In genomic region chr8:124070363-124071324, GRCm38 (mm10) we compare ENCODE assay signal across 8 mouse cellular contexts. TPM values are rescaled to one million over a fixed set of nuclear protein-coding genes. Genes with fewer than 3 reads are reported as not detected.
DNase-seq lines count a peak whose midpoint lies in the region; ATAC-seq and TF ChIP-seq lines count a peak whose summit lies in the region.

No protein-coding gene starts in this region.

- no peaks in the 10 kb centered on the region for H3K9me3 ChIP-seq in heart, embryonic 16.5 days (replicated peaks; ENCODE audit: control insufficient read depth, low read length)
- no peaks in the 10 kb centered on the region for H3K9me3 ChIP-seq in limb, embryonic 12.5 days

- ATAC-seq in heart, embryonic 16.5 days (replicated peaks; ENCODE audit: extremely low read depth, insufficient read depth, low FRiP score): peak; percentile 64; the same call in 1 of the 2 replicates
- no peak for ATAC-seq in limb, embryonic 12.5 days (ENCODE audit: insufficient number of reproducible peaks, insufficient read depth, low FRiP score, low TSS enrichment, low read depth)
- ATAC-seq in monocyte, adult 5-6 weeks (replicated peaks; ENCODE audit: insufficient number of reproducible peaks, low FRiP score, low TSS enrichment, poor library complexity, severe bottlenecking): no peak

- H3K27me3 ChIP-seq in heart, embryonic 16.5 days (ENCODE audit: control insufficient read depth, insufficient read depth, low read length): no peaks in the 10 kb centered on the region
- no peaks in the 10 kb centered on the region for H3K27me3 ChIP-seq in limb, embryonic 12.5 days
- no peaks in the 10 kb centered on the region for H3K27me3 ChIP-seq in thymus, adult 2 months (ENCODE audit: control insufficient read depth, insufficient read depth, low read length)

- no peak overlapping the region for H3K4me2 ChIP-seq in heart, embryonic 16.5 days (ENCODE audit: low read depth, low read length)
- peak overlapping the region; percentile 8; the same call in 1 of the 2 replicates for H3K4me2 ChIP-seq in limb, embryonic 12.5 days

- peak overlapping the region; percentile 38; the same call in 1 of the 2 replicates for H3K9ac ChIP-seq in heart, embryonic 16.5 days (ENCODE audit: low read length)
- no peak overlapping the region for H3K9ac ChIP-seq in limb, embryonic 12.5 days (replicated peaks)

- TF ChIP-seq CTCF in left cerebral cortex, adult 2 months (IDR thresholded peaks at IDR 0.05): no peak
- TF ChIP-seq CTCF in thymus, adult 2 months (IDR thresholded peaks at IDR 0.05; ENCODE audit: borderline replicate concordance, control insufficient read depth, extremely low read depth, insufficient read depth, low read length, poor library complexity): no peak

- H3K27ac ChIP-seq in left cerebral cortex, adult 2 months: no peak overlapping the region
- peak overlapping the region; percentile 52; the same call in 1 of the 2 replicates for H3K27ac ChIP-seq in heart, embryonic 16.5 days (ENCODE audit: low read length)
- no peak overlapping the region; the same call in 1 of the 2 replicates for H3K27ac ChIP-seq in limb, embryonic 12.5 days
- H3K27ac ChIP-seq in thymus, adult 2 months (ENCODE audit: control insufficient read depth, insufficient read depth, low read length): no peak overlapping the region

- H3K4me1 ChIP-seq in heart, embryonic 16.5 days (ENCODE audit: control insufficient read depth, insufficient read depth, low read length): peaks cover 16% of the 10 kb centered on the region
- peaks cover 25% of the 10 kb centered on the region for H3K4me1 ChIP-seq in limb, embryonic 12.5 days (replicated peaks)
- H3K4me1 ChIP-seq in thymus, adult 2 months (replicated peaks; ENCODE audit: control insufficient read depth, insufficient read depth, low read length): peaks cover 47% of the 10 kb centered on the region

- DNase-seq in left cerebral cortex, postnatal 25 days (ENCODE audit: low spot score in 2 of 2): peak; percentile 24 to 46
- DNase-seq in left cerebral cortex, adult 2 months (ENCODE audit: extremely low spot score in 1 of 2, low spot score in 2 of 2): no peak
- DNase-seq in embryo, embryonic 9.5 days (ENCODE audit: extremely low spot score): peak; percentile 26
- DNase-seq in thymus, adult 2 months: no peak
- DNase-seq in gastrocnemius, postnatal 14 days: no peak

- H3K4me3 ChIP-seq in left cerebral cortex, adult 2 months: no peak overlapping the region
- no peak overlapping the region for H3K4me3 ChIP-seq in heart, embryonic 16.5 days (ENCODE audit: low read length)
- H3K4me3 ChIP-seq in limb, embryonic 12.5 days (replicated peaks): no peak overlapping the region
- no peak overlapping the region for H3K4me3 ChIP-seq in thymus, adult 2 months (ENCODE audit: control insufficient read depth, insufficient read depth, low read length)

- WGBS in heart, embryonic 16.5 days: 36% methylated on average over 18 of the region's 18 CpGs
- WGBS in limb, embryonic 12.5 days: 25% methylated on average over 18 of the region's 18 CpGs
- WGBS in thymus, adult 2 months: 18% methylated on average over 18 of the region's 18 CpGs

- TF ChIP-seq POLR2A in thymus, adult 2 months (IDR thresholded peaks at IDR 0.05; ENCODE audit: control insufficient read depth, extremely low read depth, insufficient read depth, low read length, poor library complexity): no peak

- no peaks in the 10 kb centered on the region for H3K36me3 ChIP-seq in heart, embryonic 16.5 days (ENCODE audit: control insufficient read depth, insufficient read depth)
- H3K36me3 ChIP-seq in limb, embryonic 12.5 days: no peaks in the 10 kb centered on the region
- H3K36me3 ChIP-seq in thymus, adult 2 months (ENCODE audit: control insufficient read depth, insufficient read depth, low read length): no peaks in the 10 kb centered on the region

- intact Hi-C loops in left cerebral cortex, postnatal 25 days (cut with DNase I): no loop called here
- intact Hi-C loops in left cerebral cortex, adult 2 months (cut with DNase I): no loop called here
- intact Hi-C loops in gastrocnemius, postnatal 14 days (cut with DNase I; ENCODE audit: low total_unique reads): no loop called here

RNA-seq across cellular contexts. Expression of gene Urb2, which starts 49.3 kb away (rescaled TPM):
- 10 to 100 TPM; 13.2 to 13.8 TPM for total RNA-seq in left cerebral cortex, postnatal 25 days (2021)
- total RNA-seq in left cerebral cortex, adult 2 months (2021): 10 to 100 TPM; 11.4 to 13.0 TPM
- polyA plus RNA-seq in heart, embryonic 16.5 days (2015; fragmentation: Nextera tagmentation; extraction: Ambion mirVana): 3.0 and 3.3 TPM in 2 replicates
- 5.1 and 6.4 TPM in 2 replicates for polyA plus RNA-seq in limb, embryonic 12.5 days (2016; fragmentation: Nextera tagmentation; extraction: Ambion mirVana)
- 5.7 to 7.1 TPM (median 6.0 TPM) in 3 replicates for total RNA-seq in monocyte, adult 5-6 weeks (2017)
- polyA plus RNA-seq in thymus, adult 2 months (2012; rRNA removed): 16.2 and 20.0 TPM in 2 replicates
- 1 to 10 TPM; 6.0 to 8.7 TPM for total RNA-seq in gastrocnemius, postnatal 14 days (2021)

RNA-seq across cellular contexts. Expression of gene Taf5l, which starts 49.4 kb away (rescaled TPM):
- total RNA-seq in left cerebral cortex, postnatal 25 days (2021): 10 to 100 TPM; 21.2 to 21.8 TPM
- total RNA-seq in left cerebral cortex, adult 2 months (2021): 10 to 100 TPM; 22.8 to 24.2 TPM
- polyA plus RNA-seq in heart, embryonic 16.5 days (2015; fragmentation: Nextera tagmentation; extraction: Ambion mirVana): 25.4 and 27.9 TPM in 2 replicates
- polyA plus RNA-seq in limb, embryonic 12.5 days (2016; fragmentation: Nextera tagmentation; extraction: Ambion mirVana): 45.7 and 48.9 TPM in 2 replicates
- 20.4 to 25.8 TPM (median 24.3 TPM) in 3 replicates for total RNA-seq in monocyte, adult 5-6 weeks (2017)
- 96.5 and 106 TPM in 2 replicates for polyA plus RNA-seq in thymus, adult 2 months (2012; rRNA removed)
- 10 to 100 TPM; 11.3 to 12.6 TPM for total RNA-seq in gastrocnemius, postnatal 14 days (2021)

Comparison
In these comparisons a context has a peak if more than half of its experiments do, and no peak if none do; other contexts are left out.
1. DNase-seq: peak in left cerebral cortex, postnatal 25 days (2 of 2) and embryo, embryonic 9.5 days (single experiment); none in left cerebral cortex, adult 2 months (0 of 2), thymus, adult 2 months (single experiment) and gastrocnemius, postnatal 14 days (single experiment).